Mouse (Mus musculus) hindlimb bud, embryonic 11.5 days (tissue): ENCODE data around the gene Ccdc60.
"Not testable (repeated sequence)": the region's sequence is repeated elsewhere in the genome, so short reads cannot be mapped to it uniquely, and the experiment has no call there.

Experiments used
- DNase-seq: peaks from one replicate; pipeline ENCODE4 v3.0.0-alpha.2; 2012; ENCODE audit warnings: low read depth, low spot score; ENCODE audit errors: extremely low spot score

The Ccdc60 gene

DNA sequence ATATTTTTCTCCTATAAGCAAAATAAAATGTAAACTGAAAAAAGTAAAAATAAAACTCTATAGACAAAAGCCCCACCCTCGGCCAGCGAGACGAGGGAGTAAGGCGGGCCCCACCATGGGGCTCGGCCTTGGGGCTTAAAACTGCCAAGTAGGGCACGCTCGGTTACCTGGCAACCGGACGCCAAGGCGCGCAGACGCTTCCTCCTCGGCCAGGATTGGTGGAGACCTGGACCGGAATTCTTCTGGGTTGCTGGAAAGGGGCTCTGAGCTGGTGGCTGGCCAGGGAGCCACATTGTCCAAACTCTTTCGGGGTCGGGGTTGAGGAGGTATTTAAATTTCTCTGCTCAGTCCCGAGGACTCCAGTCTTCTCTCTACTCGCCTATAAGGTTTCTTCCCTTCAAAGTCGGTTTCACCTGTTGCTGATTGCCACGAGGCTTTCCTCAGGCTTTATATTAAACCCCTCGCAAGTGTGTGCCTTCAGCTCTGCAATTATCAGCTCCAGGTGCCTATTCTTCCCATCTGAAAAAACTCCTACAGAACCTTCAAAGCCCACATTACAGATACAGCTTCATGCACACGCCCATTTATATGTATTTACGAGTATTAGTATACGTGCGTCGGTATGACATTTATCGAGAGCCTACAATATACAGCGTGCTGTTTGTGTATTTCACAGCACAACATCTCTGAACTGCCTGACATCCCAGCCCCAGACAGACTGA, at the start of gene Ccdc60:
Ccdc60 (minus strand) TSS at position 137 of the 722 bp plus-strand sequence.
- DNase-seq, result peak; percentile 46

DNA sequence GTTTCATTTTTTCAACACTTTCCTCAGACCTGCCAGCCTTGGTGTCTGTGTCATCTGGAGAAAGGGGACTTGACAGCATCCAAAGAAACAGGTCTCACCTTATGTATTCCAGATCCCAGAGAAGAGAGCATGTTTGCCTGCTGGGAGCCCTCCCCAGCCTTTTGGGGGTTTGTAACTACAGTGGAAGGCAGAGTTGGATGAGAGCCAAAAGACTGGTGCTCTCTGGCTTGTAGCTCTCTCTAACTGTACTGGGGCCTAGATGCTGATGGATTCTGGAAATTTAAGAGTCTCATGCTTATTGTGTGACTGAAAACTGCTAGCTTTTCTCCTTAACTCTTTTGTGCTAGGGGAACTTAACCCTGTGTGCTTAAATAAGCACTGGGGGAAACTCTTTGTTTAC, 47.4 kb upstream of the Ccdc60 start:
- DNase-seq, result no peak

DNA sequence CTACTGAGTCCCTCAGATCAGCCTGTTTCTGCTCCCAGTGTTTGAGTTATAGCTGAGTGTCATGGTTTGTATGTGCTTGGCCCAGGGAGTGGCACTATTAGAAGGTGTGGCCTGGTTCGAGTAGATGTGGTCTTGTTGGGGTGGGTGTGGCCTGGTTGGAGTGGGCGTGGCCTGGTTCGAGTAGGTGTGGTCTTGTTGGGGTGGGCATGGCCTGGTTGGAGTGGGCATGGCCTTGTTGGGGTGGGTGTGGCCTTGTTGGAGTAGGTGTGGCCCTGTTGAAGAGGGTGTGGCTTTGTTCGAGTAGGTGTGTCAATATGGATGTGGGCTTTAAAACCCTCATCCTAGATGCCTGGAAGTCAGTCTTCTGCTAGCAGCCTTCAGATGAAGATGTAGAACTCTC, 40.1 kb upstream of the Ccdc60 start:
- DNase-seq, result no peak

DNA sequence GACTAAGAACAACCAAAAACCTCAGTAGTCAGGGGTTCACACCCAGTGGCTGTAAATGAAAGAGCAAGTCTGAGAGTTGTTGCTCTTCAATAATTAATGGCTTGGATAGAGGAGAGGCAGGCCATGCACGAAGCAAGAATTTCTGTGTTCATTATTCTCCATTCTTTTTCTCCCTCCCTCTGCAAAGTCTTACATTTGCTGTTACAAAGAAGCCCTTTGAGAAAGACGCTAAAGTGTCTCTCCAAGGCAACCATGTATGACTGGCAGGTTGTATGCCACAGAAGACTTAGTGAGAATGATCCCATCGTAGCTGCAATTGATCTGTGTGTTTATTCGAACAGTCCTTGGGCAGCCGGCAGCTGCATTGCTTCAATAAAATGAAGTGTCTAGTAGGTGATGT, 34.6 kb upstream of the Ccdc60 start:
- DNase-seq, result no peak

DNA sequence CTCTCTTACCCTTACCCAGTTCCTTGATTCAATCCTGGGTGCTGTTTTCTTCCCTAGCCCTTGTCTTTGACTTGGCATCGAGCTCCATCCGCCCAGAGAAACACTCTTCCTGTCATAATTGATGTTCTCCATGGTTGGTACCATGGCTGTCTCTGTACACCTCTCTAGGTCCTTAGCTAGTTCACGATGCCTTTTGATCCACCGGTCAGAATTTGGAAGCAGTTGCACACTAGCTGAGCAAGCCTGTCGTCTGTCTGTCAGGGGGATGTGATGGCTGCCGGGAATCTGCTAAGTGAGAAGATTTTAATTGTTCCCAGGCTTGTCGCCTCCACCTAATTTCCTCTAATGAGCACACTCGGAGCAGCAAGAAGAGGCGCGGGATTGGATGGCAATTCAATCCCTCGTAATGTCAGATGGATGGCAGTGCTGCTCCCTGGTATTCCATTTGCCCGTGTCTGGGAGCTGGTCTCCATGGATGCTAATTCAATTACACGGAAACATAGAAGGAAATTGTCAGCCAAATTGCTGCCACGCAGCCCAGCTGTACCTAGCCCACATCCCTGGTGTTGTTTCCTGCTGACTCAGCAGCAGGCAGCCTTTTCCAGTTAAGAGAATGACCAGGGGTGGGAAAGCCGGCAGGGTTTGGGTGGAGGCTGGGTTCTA, 33.7 kb upstream of the Ccdc60 start:
- peak; percentile 41 for DNase-seq

DNA sequence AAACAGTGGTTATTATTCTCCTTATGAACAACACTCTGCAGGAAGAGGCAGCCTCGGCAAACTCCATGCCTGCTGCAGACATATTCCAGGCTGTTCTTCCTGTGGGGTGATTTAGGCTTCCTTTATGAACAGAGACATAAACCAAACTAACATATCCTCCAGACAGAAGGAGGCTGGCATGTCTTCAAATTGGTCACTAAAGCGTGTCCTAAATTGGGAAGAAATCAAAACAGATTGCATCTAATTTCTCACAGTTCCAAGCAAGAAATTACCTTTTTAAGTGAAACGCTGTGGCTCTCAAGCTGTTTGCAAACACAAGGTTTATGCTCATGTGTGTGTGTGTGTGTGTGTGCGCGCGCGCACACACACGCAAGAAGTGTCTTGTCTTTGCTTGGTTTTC, 24.9 kb upstream of the Ccdc60 start:
- DNase-seq, result no peak

DNA sequence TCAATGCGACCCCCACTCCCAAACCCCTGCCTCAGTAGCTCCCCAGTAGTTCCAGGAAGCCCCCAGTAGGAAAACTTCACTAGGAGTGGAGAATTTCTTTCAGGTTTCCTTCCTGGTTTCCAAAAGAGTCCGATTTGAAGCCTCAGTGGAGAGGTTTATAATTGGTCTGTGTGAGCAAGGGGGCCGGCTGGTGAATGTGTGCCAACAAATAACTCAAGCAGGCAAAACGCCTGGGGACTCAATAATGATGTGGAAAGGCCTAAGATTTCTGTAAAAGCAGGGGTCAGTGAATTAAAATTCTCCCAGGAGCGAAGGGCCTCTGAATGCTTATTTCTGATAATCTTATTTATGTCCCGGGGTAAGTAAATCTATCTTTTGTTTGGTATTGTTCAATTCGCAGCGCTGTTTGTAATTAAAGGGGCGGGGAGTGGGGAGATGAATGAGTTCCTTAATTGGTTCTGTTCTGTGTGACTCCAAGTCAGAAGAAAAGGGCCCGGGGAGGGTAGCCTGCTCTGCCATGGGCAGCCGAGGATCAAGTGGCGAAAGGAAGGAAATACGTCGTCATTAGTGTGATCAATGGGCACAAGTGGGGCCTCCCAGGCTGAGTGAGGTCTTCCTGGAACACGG, 23.4 kb upstream of the Ccdc60 start:
- no peak for DNase-seq

DNA sequence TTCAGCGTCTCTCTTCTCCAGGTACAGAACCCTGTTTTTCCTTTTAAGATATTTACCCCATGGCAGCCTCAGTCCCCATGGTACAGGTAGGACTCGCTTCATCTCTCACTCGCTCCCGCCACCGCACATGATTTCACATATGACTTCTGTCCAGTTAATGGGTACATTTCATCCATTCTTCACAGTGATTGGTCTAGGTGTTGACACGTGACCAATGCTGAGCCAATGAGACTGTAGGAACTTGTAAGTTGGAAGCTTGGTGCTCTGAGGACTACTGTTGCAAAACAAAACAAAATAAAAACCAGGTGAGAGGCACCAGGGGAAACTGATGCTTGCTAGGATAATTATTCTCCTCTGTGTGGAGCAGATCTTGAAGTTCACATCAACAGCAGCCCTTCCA, 22.9 kb upstream of the Ccdc60 start:
- no peak for DNase-seq

DNA sequence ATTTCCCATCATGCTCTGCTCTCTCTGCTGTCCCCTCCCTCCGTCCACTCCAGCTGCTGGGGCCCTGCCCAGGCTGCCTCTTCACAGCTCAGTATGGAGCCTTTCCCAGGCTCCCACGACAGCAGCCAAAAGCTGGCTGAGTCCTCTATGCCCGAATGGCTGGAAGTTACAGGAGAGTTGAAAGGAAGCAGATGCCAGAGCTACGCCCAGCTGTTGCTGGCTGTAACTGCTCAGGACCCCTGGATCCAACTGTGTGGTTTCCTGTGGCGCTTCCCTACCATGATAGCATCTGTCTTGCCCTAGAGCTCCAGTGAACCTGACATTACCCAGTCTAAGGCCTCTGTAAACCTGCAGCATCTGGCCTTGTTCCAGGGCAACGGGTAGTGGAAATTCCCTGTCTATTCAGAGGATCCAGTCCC, 20.6 kb upstream of the Ccdc60 start:
- no peak for DNase-seq

DNA sequence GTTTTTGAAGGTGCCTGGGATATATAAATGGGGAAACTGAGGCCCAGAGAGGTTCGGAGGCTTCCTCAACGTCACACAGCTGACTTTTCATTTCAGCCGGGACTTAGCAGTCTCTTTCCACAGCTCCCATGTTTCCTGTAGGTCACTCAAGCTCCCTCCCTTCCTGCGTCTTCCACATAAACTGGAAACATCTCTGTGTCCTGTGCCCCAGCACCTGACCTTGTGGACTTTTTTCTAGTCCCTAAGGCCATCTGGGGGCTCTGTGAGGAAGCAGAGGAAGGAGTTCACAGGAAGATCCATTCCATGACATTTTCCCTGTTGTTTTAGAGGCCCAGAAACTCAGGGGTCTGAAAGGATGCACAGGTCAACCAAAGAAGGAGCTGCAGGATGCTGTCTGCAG, 16.8 kb upstream of the Ccdc60 start:
- DNase-seq, result no peak

DNA sequence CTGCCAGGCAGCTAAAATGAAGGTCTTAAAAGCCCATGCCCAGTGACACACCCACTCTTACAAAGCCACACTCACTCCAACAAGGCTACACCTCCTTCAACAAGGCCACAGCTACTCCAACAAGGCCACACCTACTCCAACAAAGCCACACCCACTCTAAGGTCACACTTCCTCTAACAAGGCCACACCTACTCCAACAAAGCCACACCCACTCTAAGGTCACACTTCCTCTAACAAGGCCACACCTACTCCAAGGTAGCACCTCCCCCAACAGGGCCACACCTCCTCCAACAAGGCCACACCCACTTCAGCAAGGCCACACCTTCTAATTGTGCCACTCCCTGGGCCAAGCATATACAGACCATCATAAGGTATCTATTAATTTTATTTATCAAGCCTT, 16.4 kb upstream of the Ccdc60 start:
- DNase-seq, result not testable (repeated sequence)

DNA sequence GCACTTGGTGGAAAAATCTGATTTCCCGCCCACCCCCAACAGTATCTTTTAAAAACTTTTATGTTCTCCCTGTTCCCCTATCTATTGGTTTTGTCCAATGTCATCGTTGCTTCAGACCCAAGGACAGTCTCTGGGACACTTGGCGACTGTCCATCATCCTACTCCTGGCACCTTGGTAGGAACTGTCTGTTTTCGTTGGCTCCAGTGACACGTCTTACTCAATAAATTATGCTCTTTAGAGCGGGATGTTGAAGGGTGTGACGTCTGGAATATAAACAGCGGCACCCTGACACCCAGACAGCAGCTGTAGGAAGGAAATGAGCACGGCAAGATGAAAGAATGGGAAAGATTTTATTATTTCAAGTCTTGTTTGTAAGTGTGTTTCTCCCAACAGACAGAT, 12.2 kb upstream of the Ccdc60 start:
- no peak for DNase-seq

DNA sequence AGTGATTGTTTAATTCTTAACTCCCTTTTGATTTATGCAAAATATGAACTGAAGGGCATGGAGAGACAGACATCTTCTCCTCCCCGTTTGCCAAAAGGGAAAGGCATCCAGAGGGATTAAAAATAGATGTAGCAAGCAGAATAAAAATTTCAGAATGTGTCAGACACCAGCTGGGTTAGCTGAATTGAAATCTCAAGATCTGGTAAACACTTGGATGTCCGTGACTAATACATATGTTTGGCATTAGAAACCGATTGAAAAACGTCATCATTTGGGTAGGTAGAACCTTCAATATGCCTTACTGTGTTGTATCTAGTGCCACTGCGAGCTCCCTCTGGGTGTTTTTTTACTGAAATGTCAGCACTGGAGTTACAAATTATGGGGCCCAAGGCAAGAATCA, 4.7 kb upstream of the Ccdc60 start:
- DNase-seq, result no peak

DNA sequence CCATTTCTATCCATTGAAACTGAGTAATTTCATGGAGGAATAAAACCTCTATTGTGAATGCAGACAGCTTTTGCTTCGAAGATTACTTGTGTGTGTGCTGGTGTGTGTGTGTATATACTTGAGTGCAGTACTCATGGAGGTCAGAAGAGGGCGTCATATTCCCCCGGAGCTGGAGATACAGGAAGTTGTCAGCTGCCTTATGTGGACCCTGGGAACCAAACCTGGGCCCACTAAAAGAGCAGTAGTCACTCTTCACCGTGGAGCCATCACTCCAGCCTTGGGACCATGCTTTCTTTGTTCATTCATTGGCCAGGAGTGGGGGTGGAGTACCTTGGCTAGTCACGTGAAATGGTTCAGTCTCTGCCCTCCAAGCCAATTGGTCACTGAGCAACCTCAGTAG, 1.8 kb upstream of the Ccdc60 start:
- DNase-seq, result no peak

DNA sequence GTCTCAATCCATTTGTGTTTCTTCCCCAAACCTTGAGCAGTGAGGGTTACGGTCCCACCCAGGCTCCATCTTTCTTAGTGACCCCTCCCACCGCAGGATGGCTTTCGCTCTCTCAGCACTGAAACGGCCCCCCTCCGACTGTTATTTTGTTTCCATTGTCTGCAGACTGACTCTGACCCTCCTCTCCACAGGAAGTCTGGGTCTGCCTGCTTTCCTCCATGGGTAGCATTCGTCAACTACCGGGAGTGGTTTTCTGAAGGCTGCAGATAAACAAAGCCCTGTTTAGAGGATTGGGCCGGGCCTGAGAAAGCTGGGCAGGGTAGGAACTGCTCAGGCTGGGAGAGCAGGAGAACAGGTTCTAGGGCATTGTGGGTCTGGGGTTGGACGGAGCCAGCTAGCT, 1.1 kb upstream of the Ccdc60 start:
- no peak for DNase-seq

DNA sequence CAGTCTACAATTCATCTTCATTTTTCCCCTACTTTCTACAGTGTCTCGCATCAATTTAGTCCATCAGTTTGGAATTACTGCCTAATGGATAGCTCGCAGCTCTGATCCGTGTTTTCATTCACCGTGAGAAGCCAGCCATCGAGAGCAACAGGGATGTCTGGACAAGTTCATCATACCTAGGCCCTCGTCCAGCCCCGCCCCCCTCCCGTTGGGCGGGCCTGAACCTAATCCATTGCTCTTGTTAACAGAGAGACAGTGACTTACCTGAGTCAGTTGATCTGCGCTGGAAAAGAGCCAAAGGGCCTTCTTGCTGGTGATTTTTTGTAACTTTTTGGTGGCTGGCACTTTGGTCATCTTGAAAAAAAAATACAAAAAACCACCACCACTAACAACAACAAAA, 602 bp downstream of the Ccdc60 start:
- DNase-seq, result no peak

DNA sequence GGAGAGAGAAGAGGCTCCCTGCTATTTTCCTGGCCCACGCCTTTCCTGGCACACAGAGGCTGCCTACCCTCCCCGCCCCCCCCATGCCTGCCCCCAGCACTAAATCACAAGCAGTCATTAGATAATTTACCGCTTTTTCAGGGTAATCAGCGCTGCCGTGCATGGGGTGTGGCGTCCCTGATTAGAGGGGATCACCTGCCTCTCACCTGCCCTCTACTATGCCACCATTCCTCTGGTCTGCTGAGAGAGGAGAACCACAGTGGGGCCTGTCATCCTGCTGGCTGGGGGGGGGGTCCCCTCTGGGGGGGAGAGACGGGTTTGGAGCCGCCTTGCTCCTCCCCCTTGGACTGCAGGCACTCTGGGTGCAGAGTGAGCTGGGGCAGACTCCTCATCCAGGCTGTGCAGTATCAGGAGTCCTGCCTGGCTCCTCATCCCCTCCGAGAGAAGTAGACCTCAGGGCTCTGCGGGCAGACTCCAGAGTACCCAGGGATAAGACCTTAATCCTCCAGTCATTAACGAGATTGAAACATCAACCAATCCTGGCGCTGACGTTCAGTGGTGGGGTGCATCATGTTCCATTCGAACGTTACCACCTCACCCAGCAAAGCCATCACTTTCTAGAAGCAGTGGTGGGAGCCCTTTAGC, 3.1 kb downstream of the Ccdc60 start:
- no peak for DNase-seq

DNA sequence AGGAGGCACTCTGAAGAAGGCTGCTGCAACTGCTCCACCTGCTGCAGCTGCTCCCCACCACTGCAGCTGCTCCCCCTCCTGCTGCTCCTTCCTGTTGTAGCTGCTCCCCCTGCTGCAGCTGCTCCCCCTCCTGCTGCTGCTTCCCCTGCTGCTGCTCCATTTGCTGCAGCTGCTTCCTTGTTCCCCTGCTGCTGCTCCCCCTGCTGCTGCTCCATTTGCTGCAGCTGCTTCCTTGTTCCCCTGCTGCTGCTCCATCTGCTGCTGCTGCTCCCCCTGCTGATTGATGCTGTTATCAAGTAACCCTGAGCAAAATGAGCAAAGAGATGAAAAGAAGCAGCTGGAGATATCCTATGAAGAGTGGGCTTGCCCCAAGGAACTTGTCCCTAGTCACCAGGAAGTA, 8.3 kb downstream of the Ccdc60 start:
- no peak for DNase-seq

DNA sequence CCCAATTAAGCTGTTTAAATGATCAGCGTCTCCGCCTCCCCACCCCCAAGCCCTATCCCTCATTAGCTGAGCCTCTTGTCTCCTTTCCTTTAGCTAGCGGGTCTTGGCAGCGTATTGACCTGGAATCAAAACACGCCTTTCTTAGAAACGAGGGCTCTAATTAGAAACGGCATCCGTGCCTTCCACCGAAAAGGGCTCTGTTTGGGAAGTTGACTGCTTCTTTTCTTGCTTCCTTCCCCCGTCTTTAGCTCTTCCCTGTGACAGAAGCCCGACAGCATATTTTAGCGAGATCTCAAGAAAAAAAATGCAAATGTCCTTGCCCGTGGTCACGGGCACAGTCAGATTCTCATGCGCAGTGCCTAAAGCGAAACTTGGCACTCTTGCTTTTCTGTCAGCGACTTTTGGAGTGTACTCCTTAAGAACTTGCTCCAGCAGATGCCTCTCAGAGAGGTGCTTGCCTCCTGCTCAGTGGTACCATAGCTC, 10.3 kb downstream of the Ccdc60 start:
- no peak for DNase-seq

DNA sequence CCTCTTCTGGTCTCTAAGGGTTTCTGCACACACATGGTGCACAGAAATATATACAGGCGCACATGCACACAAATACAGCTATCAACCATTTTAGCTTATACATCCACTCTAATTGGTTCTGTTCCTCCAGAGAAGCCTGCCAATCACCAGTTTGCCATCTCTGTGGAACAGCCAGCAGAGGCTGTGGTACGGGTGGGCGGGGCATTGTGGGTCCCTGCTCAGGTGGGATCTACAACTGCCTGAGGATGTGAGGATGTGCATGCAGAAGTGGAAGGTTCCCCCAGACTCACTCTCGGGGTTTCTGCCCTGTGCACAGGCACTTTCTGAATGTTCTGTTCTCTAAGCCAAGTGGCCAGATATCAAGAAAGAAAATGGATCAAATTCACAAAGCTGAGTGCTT, 10.8 kb downstream of the Ccdc60 start:
- no peak for DNase-seq

DNA sequence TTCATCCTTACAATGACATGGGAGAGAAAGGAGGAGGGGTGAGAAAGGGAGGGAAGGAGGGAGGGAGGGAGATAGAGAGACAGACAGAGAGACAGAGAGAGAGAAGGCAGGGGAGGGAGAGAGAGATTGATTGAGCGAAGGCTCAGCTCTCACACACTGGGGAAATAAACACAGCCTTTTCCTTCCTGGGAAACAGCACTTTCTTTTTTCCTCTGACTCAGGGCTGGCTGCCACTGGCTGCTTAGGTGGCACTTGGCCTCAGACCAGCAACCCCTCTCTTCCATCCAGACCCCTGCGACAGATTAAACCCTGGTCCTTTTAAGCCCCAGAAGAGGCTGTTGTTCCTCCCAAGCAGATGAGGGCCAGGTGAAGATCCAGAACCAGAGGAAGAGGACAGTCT, 14.0 kb downstream of the Ccdc60 start:
- DNase-seq, result no peak

DNA sequence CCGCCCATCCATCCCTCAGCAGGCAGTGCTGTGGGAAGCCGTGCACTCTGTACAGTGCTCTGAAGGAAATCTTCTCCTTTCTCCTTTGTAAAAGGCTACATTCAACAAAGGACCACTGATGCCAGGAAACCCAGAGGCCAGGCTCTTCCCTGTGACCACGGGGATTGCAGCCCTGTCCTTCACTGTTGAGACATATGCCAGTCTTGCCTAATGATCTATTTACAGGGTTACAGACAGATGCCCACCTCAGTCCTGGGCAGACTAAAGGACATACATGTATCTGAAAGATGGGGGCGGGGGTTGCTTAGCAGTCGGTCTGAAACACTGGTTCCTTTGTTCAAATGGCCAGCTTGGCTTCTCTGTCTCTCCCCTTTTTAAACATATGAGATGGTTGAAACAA, 14.4 kb downstream of the Ccdc60 start:
- DNase-seq, result no peak
